Mouse (Mus musculus): ENCODE measurements around the gene Denr. TPM values are rescaled to one million over a fixed set of nuclear protein-coding genes. Genes with fewer than 3 reads are reported as not detected.

Denr gene
- total RNA-seq, 2 experiments from 2014 or later = 66.0 to 68.7 TPM

DNA sequence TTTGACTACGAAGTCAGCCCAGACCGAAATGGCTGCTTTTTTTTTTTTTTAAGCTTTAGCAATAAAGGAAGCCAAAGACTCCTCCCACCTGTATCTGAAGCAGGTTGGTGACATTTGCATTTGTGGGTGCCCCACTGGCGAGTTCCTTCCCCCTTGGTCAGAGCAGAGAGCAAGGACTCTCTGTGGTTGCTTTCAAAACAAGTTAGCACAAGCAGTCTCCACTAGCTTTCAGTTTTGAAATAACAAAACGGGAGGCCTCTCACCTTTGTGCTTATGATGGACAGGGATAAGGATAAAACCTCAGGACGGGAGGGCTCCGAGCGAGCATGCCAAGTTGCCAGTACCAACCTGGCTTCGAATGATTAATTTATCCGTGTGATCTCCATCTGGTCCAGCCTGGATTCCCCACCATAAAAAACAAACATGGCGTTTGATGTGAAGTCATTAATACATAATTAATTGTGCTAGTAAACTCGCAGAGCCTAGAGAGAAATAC is 67.7 kb downstream of the Denr start:
- no peak for DNase-seq (ENCODE audit: extremely low spot score in 1 of 2, low spot score in 2 of 2)
- intact Hi-C loops (cut with DNase I) = no loop called here
- TF ChIP-seq CTCF (IDR thresholded peaks at IDR 0.05) = no peak
- H3K27ac ChIP-seq = no peak overlapping the region; the same call in 1 of the 2 replicates
- H3K4me3 ChIP-seq = peak overlapping the region; percentile 86

DNA sequence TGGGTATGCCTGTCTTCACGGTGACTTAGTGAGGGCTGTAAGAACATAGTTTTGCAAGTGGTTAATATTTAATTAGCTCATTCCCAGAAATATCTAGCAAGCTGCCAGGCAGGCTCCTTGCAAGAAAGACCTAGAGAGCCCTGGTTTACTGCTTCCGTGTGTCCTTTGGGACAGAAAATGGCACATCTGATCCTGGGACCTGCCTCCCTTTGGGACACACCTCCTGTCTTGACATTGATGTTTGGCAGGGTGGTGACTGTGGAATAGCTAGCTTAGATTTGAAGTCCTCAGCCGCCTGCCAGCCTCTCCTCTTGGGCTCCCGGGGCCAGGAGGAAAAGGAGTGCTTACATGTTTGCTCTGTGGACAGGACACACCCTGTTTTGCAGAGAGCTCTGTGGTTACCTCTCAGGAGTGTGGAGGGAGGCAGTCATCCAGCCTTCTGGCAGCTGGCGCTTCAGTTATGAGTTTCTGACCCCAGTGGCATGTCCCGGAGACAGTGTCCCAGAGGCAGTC is 68.7 kb downstream of the Denr start:
- intact Hi-C loops (cut with DNase I) = no loop called here
- DNase-seq (ENCODE audit: extremely low spot score in 1 of 2, low spot score in 2 of 2) = no peak
- no peak for TF ChIP-seq CTCF (IDR thresholded peaks at IDR 0.05)
- Histone ChIP-seq H3K4me3 (no peak overlapping the region; the same call in 1 of the 2 replicates), H3K27ac (no peak overlapping the region; the same call in 1 of the 2 replicates)

DNA sequence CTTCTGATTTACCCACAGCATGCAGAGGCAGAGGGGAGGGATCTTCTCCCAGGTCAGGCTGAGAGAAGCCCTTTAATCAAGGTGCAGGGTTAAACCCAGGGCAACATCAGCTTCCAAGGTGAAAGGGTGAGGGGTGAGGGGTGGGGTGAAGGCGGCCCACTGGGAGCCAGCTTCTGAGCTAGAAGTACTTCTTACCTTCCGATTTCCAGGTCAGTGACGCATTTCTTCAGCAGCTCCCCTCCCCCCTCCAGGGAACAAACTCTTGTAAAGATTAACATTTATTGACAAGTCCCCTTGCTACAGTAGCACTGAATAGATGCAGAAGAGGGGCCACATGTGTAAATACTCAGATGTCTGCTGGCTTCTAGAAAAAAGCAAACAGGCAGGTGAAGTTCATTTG is 70.3 kb downstream of the Denr start:
- TF ChIP-seq CTCF (IDR thresholded peaks at IDR 0.05) = no peak
- intact Hi-C loops (cut with DNase I) = no loop called here
- no peak for DNase-seq (ENCODE audit: extremely low spot score in 1 of 2, low spot score in 2 of 2)
- Histone ChIP-seq H3K4me3 (no peak overlapping the region), H3K27ac (no peak overlapping the region)

- H3K4me3 ChIP-seq = no peak overlapping the region
- DNase-seq (ENCODE audit: extremely low spot score in 1 of 2, low spot score in 2 of 2) = no peak
- no peak for TF ChIP-seq CTCF (IDR thresholded peaks at IDR 0.05)
- H3K27ac ChIP-seq = no peak overlapping the region
- intact Hi-C loops (cut with DNase I) = no loop called here
Observed at GRCm38 (mm10) chr5:123978131-123978530, 71.2 kb downstream of the Denr start.

Other genes with a start within 250 kb of the Denr start
- 100 to 1,000 TPM; 139 TPM for gene Clip1, start 222.6 kb upstream of the Denr start, total RNA-seq (2021)
- 10 to 100 TPM; 40.5 to 47.3 TPM for gene Zcchc8, start 186.1 kb upstream of the Denr start, total RNA-seq (2021)
- gene Rsrc2, start 157.8 kb upstream of the Denr start, total RNA-seq (2021) = 10 to 100 TPM; 84.2 to 84.8 TPM
- gene Kntc1, start 157.5 kb upstream of the Denr start, total RNA-seq (2021) = 1 to 10 TPM in 1 of 2 experiments, under 1 TPM in 1; 0.68 to 1.1 TPM
- gene Hcar2, start 41.7 kb upstream of the Denr start, total RNA-seq (2021) = not detected
- gene Hcar1, start 27.2 kb upstream of the Denr start, total RNA-seq (2021) = 1 to 10 TPM; 1.5 TPM
- 1 to 10 TPM in 1 of 2 experiments, under 1 TPM in 1; 0.63 to 1.1 TPM for gene Gm43518, start 20.2 kb downstream of the Denr start, total RNA-seq (2021)
- gene Ccdc62, start 23.5 kb downstream of the Denr start, total RNA-seq (2021) = 1 to 10 TPM; 2.9 to 4.1 TPM
- gene Hip1r, start 66.5 kb downstream of the Denr start, total RNA-seq (2021) = 10 to 100 TPM; 68.3 to 74.2 TPM
- gene Vps37b, start 125.1 kb downstream of the Denr start, total RNA-seq (2021) = 10 to 100 TPM; 46.1 to 47.3 TPM
- 10 to 100 TPM; 55.0 to 57.3 TPM for gene Abcb9, start 188.6 kb downstream of the Denr start, total RNA-seq (2021)
- 10 to 100 TPM; 35.4 to 39.1 TPM for gene Ogfod2, start 205.1 kb downstream of the Denr start, total RNA-seq (2021)
- gene Arl6ip4, start 208.9 kb downstream of the Denr start, total RNA-seq (2021) = 10 to 100 TPM; 46.7 to 52.1 TPM

Measured in left cerebral cortex, adult 2 months (tissue).